Mouse (Mus musculus) bone marrow macrophage, adult 2 months (primary cell): ENCODE data around the gene Cntn2. TPM values are rescaled to one million over a fixed set of nuclear protein-coding genes. Genes with fewer than 3 reads are reported as not detected.

Experiments used
- H3K27ac ChIP-seq: 2 replicates; pipeline ENCODE4 v1.5.1; 2012; ENCODE audit warnings: low read depth, low read length; ENCODE audit not compliant: insufficient read depth
- H3K4me1 ChIP-seq: 2 replicates; pipeline ENCODE4 v1.6.1; 2012; ENCODE audit warnings: low read length; ENCODE audit not compliant: control insufficient read depth, insufficient read depth
- H3K4me3 ChIP-seq: 2 replicates; pipeline ENCODE4 v1.5.1; 2012; ENCODE audit warnings: mild to moderate bottlenecking, low read length, moderate library complexity; ENCODE audit not compliant: insufficient read depth
- CTCF ChIP-seq: IDR thresholded peaks from 2 replicates; pipeline ENCODE4 v1.5.1; 2012; ENCODE audit warnings: low read depth, mild to moderate bottlenecking, low read length, moderate library complexity
- POLR2A ChIP-seq: IDR thresholded peaks from 2 replicates; pipeline ENCODE4 v1.6.1; 2012; ENCODE audit warnings: mild to moderate bottlenecking, low read depth, low read length, borderline replicate concordance
- polyA plus RNA-seq: library from polyadenylated mRNA; stranded (reverse); fragments of >200 nt; gene quantifications from 2 replicates; pipeline ENCODE4 v1.2.4, GENCODE M21; 2012; ENCODE audit not compliant: missing spikeins, insufficient read depth, insufficient read length

The Cntn2 gene
- polyA plus RNA-seq, 1 experiment, result not detected

DNA sequence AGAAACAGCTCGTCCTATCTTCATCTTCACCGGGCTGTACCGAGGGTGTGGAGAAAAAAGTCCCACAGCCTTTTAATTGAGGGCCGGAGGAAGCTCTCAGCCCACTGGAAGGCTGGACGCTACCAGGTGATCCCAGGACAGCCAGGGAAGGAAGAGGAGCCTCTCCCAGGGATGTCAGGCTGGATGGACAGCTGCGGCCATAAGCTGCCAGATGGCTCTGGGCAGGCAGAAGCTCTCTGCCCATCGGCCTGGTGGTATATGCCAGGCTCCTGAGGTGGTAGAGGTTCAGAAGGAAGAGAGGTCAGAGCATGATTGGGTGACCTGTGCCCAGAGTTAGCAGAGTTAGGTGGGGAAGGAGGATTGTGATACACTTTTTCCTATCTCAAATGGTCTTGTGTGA, 29.8 kb upstream of the Cntn2 start:
- no peak overlapping the region for H3K4me3 ChIP-seq
- H3K4me1 ChIP-seq, result no peaks in the 10 kb centered on the region
- TF ChIP-seq CTCF (no peak), POLR2A (no peak)
- H3K27ac ChIP-seq, result no peak overlapping the region

- H3K4me3 ChIP-seq, result no peak overlapping the region
- TF ChIP-seq CTCF, result no peak
- no peak for TF ChIP-seq POLR2A
- no peaks in the 10 kb centered on the region for H3K4me1 ChIP-seq
- H3K27ac ChIP-seq, result no peak overlapping the region
Observed at GRCm38 (mm10) chr1:132571613-132572012, 28.6 kb upstream of the Cntn2 start.

DNA sequence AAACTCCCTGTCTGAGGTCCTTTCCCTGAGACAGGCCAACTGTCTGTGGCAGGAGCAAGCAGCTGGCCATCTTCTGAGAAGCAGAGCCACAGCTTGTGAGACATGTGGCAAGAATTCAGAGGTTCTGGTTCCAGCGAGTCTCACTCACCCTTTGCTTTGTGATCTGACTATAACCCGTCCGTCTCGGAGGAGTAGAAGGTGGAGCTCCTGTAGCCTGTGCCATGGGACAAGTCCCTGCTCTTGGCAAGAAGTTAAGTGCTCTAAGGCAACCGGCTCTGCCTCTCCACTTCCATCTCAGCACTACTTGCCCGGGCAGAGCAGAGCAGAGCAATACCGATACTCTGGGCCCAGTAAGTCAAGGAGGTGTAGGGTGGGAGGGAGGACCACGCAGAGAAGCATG, 27.9 kb upstream of the Cntn2 start:
- H3K4me3 ChIP-seq, result no peak overlapping the region
- H3K27ac ChIP-seq, result no peak overlapping the region
- no peak for TF ChIP-seq CTCF
- no peak for TF ChIP-seq POLR2A
- peaks cover 6% of the 10 kb centered on the region for H3K4me1 ChIP-seq

- H3K4me3 ChIP-seq, result no peak overlapping the region
- H3K4me1 ChIP-seq, result peaks cover 11% of the 10 kb centered on the region
- H3K27ac ChIP-seq, result no peak overlapping the region
- TF ChIP-seq POLR2A, result no peak
- no peak for TF ChIP-seq CTCF
Observed at GRCm38 (mm10) chr1:132570068-132570780, 27.2 kb upstream of the Cntn2 start.

- no peak for TF ChIP-seq POLR2A
- no peak for TF ChIP-seq CTCF
- Histone ChIP-seq H3K4me1 (peaks cover 11% of the 10 kb centered on the region), H3K4me3 (no peak overlapping the region), H3K27ac (no peak overlapping the region)
Observed at GRCm38 (mm10) chr1:132569516-132569915, 26.5 kb upstream of the Cntn2 start.

DNA sequence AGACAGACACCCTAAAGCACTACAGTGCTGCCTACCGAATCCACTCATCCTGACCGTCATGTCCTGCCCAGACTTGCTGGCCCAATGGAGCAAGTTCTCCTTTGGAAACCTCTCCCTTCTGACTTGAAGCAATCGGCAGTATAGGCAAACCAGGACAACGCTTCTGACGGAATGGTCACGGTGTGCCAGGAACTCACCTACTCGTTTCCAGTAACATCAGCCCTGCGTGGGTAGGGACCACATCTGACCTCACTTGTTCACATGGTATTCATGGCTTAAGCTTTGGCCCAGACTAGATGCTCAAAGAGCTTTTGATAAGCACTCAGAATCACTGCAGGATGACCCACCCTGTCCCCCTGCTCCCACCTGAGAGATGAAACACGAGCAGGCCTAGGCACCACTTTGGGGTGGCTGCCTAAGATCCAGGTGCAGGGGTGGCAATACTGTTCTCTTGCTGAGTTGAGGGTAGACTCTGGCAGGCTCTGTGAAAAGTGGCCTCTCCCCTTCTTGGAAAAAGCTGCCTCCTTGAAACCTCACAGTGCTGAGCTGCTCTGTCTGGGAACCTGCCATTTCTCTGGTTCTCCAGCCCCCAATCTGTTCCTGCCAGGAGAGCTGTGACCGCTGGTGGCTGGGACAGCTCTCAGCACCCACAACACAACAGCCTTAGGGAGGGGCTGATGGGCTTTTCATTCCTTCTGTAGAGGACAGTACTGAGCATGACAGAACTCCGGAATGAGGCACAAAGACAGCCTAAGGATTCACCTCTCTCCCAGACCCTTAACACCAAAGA, 24.5 kb upstream of the Cntn2 start:
- no peak overlapping the region for H3K4me3 ChIP-seq
- H3K4me1 ChIP-seq, result peaks cover 11% of the 10 kb centered on the region
- TF ChIP-seq POLR2A (no peak), CTCF (no peak)
- H3K27ac ChIP-seq, result no peak overlapping the region

GRCm38 (mm10) chr1:132565766-132566165, 22.7 kb upstream of the Cntn2 start:
- Histone ChIP-seq H3K4me3 (no peak overlapping the region), H3K4me1 (peaks cover 11% of the 10 kb centered on the region)
- TF ChIP-seq CTCF (no peak), POLR2A (no peak)

DNA sequence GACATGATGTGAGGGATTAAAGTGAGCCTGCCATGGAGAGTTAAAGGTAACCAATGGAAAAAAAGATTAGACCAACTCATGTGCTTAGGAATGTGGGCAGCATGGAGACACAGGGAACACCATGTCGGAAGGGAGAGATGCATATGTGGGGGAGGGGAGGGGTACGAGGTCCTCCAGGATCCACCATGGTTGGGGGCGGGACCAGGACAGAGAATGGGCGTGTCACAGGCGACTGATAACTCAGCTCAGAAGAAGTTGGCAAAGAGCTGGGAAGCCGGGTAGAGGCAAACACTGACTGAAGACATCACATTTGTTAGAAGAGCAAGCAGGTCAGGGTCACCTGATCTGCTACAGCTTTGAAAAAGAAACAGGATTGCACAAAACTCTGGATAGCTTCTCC, 21.9 kb upstream of the Cntn2 start:
- Histone ChIP-seq H3K4me3 (no peak overlapping the region), H3K4me1 (peaks cover 11% of the 10 kb centered on the region), H3K27ac (no peak overlapping the region)
- TF ChIP-seq CTCF (no peak), POLR2A (no peak)

More at GRCm38 (mm10) chr1:132565766-132566165, 22.7 kb upstream of the Cntn2 start:
- H3K27ac ChIP-seq, result no peak overlapping the region

GRCm38 (mm10) chr1:132562337-132562795, 19.3 kb upstream of the Cntn2 start:
- Histone ChIP-seq H3K4me3 (no peak overlapping the region), H3K4me1 (peaks cover 11% of the 10 kb centered on the region), H3K27ac (no peak overlapping the region)
- TF ChIP-seq POLR2A, result no peak
- no peak for TF ChIP-seq CTCF
